Mouse (Mus musculus) large intestine, adult 2 months (tissue): ENCODE data around the gene Vamp5. TPM values are rescaled to one million over a fixed set of nuclear protein-coding genes. Genes with fewer than 3 reads are reported as not detected.

Experiments
- DNase-seq: peaks from one replicate; pipeline ENCODE4 v3.0.0-alpha.2; 2012; ENCODE audit warnings: low read depth, low spot score
- WGBS: fragments of 180-500 bp; shearing (Covaris S2); methylation state at CpG from one replicate; pipeline ENCODE4 v1.1.7; 2018; 5-methylcytosine and 5-hydroxymethylcytosine counted together
- polyA plus RNA-seq: library from polyadenylated mRNA; depleted of rRNA; stranded (reverse); fragments of >200 nt; gene quantifications from 2 replicates; pipeline ENCODE4 v1.2.3, GENCODE M21; 2012

Vamp5 gene
- polyA plus RNA-seq, 1 experiment: 19.3 TPM

GRCm38 (mm10) chr6:72390795-72391521 is 10.7 kb upstream of the Vamp5 start:
- DNase-seq: no peak
- WGBS: 19% methylated on average over 12 of the region's 12 CpGs

- DNase-seq: peak; percentile 74
- under 1% methylated on average over 33 of the region's 33 CpGs for WGBS
These were observed 9.9 kb upstream of the Vamp5 start, which contains the start of gene Vamp8 for GRCm38 (mm10) chr6:72389941-72390771. Gene Vamp8, minus strand, starts transcription at chr6:72390703.

GRCm38 (mm10) chr6:72389471-72389940 is 9.2 kb upstream of the Vamp5 start:
- WGBS: 1% methylated on average over 13 of the region's 13 CpGs

GRCm38 (mm10) chr6:72388791-72389329 is 8.6 kb upstream of the Vamp5 start:
- DNase-seq: no peak
- 63% methylated on average over 6 of the region's 6 CpGs for WGBS

More at GRCm38 (mm10) chr6:72389471-72389940, 9.2 kb upstream of the Vamp5 start:
- DNase-seq: no peak

GRCm38 (mm10) chr6:72388266-72388665 is 8.0 kb upstream of the Vamp5 start:
- no peak for DNase-seq
- WGBS: 77% methylated on average over 10 of the region's 10 CpGs

GRCm38 (mm10) chr6:72387816-72388215 is 7.5 kb upstream of the Vamp5 start:
- WGBS: 93% methylated on average over 3 of the region's 3 CpGs
- no peak for DNase-seq

- WGBS: 96% methylated on average over 2 of the region's 2 CpGs
- no peak for DNase-seq
These were observed 6.3 kb upstream of the Vamp5 start for GRCm38 (mm10) chr6:72386561-72386960.

GRCm38 (mm10) chr6:72385258-72385657 is 5.0 kb upstream of the Vamp5 start:
- WGBS: 86% methylated on average over 4 of the region's 4 CpGs
- DNase-seq: no peak

- WGBS: 93% methylated on average over 7 of the region's 7 CpGs
- DNase-seq: no peak
These were observed 3.7 kb upstream of the Vamp5 start for GRCm38 (mm10) chr6:72383952-72384351.

GRCm38 (mm10) chr6:72383142-72383820 is 3.0 kb upstream of the Vamp5 start:
- 84% methylated on average over 6 of the region's 6 CpGs for WGBS
- DNase-seq: no peak

- 85% methylated on average over 6 of the region's 6 CpGs for WGBS
These were observed 2.2 kb upstream of the Vamp5 start for GRCm38 (mm10) chr6:72382494-72382893.

GRCm38 (mm10) chr6:72379377-72380130 is 714 bp downstream of the Vamp5 start:
- 53% methylated on average over 7 of the region's 7 CpGs for WGBS
- no peak for DNase-seq

More at GRCm38 (mm10) chr6:72382494-72382893, 2.2 kb upstream of the Vamp5 start:
- DNase-seq: no peak

GRCm38 (mm10) chr6:72378510-72379234 is 1.6 kb downstream of the Vamp5 start:
- DNase-seq: no peak
- WGBS: 94% methylated on average over 8 of the region's 8 CpGs

GRCm38 (mm10) chr6:72374820-72375563 is 5.3 kb downstream of the Vamp5 start:
- no peak for DNase-seq
- 51% methylated on average over 15 of the region's 15 CpGs for WGBS

GRCm38 (mm10) chr6:72374206-72374605 is 6.1 kb downstream of the Vamp5 start:
- WGBS: 68% methylated on average over 7 of the region's 7 CpGs
- DNase-seq: no peak

- 33% methylated on average over 4 of the region's 4 CpGs for WGBS
- no peak for DNase-seq
These were observed 7.1 kb downstream of the Vamp5 start for GRCm38 (mm10) chr6:72373184-72373583.

GRCm38 (mm10) chr6:72371571-72371970 is 8.7 kb downstream of the Vamp5 start:
- WGBS: 16% methylated on average over 1 of the region's 1 CpGs

GRCm38 (mm10) chr6:72371147-72371546 is 9.1 kb downstream of the Vamp5 start:
- 49% methylated on average over 5 of the region's 5 CpGs for WGBS
- DNase-seq: no peak

More at GRCm38 (mm10) chr6:72371571-72371970, 8.7 kb downstream of the Vamp5 start:
- no peak for DNase-seq
